ENCODE assay signal across 18 mouse cellular contexts in the genomic region with DNA sequence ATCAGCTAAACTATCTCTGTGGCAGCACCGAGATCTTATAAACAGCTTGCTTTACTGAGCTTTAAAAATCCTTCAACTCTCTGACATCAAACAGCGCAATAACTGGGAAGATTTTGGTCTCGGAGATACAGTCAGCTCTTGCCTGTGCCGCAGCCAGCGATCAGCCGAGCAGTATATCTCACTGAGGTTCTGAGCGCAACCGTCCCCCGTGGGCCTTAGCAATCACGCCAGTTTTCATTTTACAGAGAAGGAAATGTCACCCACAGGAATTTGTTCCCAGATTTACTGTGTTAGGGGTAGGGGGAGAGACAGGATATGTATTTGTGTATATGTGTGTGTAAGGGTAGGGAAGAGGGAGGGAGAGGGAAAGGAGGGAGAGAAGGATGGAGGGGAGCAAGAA. TPM values are rescaled to one million over a fixed set of nuclear protein-coding genes. Genes with fewer than 3 reads are reported as not detected.
"Had no signal": no experiment of that assay in that cellular context is flagged by ENCODE, and none has a peak within 500 bp of the region (broad histone marks: within the 10 kb centered on the region; RNA-seq: fewer than 3 reads in every experiment).

No protein-coding gene starts in this region.

- DNase-seq: liver, postnatal 0 days; lung, adult 2 months; lung, postnatal 14 days; lung, postnatal 36 days; right cerebral cortex, postnatal 14 days; thymus, adult 2 months; thymus, postnatal 25 days; thymus, postnatal 4 days had no signal

- H3K4me2 ChIP-seq: liver, embryonic 15.5 days; lung, embryonic 15.5 days; midbrain, embryonic 11.5 days; midbrain, embryonic 13.5 days; midbrain, embryonic 15.5 days; stomach, embryonic 15.5 days had no signal

- H3K27ac ChIP-seq: liver, embryonic 15.5 days; lung, embryonic 15.5 days; macrophage; midbrain, embryonic 13.5 days; midbrain, embryonic 15.5 days; stomach, embryonic 15.5 days; stomach, postnatal 0 days had no signal

- H3K4me3 ChIP-seq: liver, embryonic 15.5 days; lung, embryonic 15.5 days; megakaryocyte, embryonic 14.5 days; midbrain, embryonic 13.5 days; midbrain, embryonic 15.5 days; stomach, embryonic 15.5 days had no signal

- H3K27me3 ChIP-seq: liver, embryonic 15.5 days; lung, embryonic 15.5 days; megakaryocyte, embryonic 14.5 days; midbrain, embryonic 13.5 days; midbrain, embryonic 15.5 days; stomach, embryonic 15.5 days had no signal

- H3K36me3 ChIP-seq: liver, embryonic 15.5 days; lung, embryonic 15.5 days; midbrain, embryonic 13.5 days; midbrain, embryonic 15.5 days; stomach, embryonic 15.5 days had no signal

- H3K9me3 ChIP-seq: liver, embryonic 15.5 days; lung, embryonic 15.5 days; midbrain, embryonic 13.5 days; midbrain, embryonic 15.5 days had no signal

- H3K4me1 ChIP-seq: liver, embryonic 15.5 days; lung, embryonic 15.5 days; megakaryocyte, embryonic 14.5 days; stomach, embryonic 15.5 days had no signal

- H3K9ac ChIP-seq: liver, embryonic 15.5 days; liver, postnatal 0 days; lung, embryonic 15.5 days; midbrain, embryonic 13.5 days; midbrain, embryonic 15.5 days; stomach, embryonic 15.5 days had no signal

- ATAC-seq: liver, postnatal 0 days; lung, postnatal 0 days; midbrain, embryonic 13.5 days; midbrain, embryonic 15.5 days had no signal

RNA-seq across cellular contexts. Expression of a gene that starts 20.9 kb away (rescaled TPM):
- polyA plus RNA-seq: liver, postnatal 0 days had no signal
